Mouse (Mus musculus): ENCODE measurements around the gene Mast4.

The Mast4 gene

GRCm38 (mm10) chr13:102842237-102842636 is 492.1 kb downstream of the Mast4 start:
- in situ Hi-C loops (cut with MboI, MseI) = no loop called here

- in situ Hi-C loops (cut with MboI, MseI) = no loop called here
Observed at GRCm38 (mm10) chr13:102839741-102840482, 494.4 kb downstream of the Mast4 start.

DNA sequence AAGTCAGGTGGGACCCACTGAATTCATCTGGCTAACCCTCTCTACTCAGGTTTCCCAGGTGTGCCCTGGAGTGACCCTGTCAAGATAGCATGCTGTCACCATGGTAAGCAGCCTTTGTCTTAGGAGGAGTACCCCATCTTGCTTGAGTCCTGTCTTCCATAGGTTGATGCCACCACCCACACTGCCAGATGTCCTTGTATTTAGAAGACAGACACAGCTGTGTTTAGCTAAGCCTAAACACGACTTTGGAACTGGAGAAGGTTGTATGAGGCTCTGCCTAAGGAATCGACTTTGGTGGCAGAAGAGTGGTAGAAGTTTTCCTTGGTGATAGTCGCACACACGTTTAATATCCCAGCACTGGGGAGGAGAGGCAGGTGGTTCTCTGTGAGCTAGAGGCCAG is 496.9 kb downstream of the Mast4 start:
- in situ Hi-C loops (cut with MboI, MseI) = no loop called here

GRCm38 (mm10) chr13:102835336-102835735 is 499.0 kb downstream of the Mast4 start:
- in situ Hi-C loops (cut with MboI, MseI) = no loop called here

DNA sequence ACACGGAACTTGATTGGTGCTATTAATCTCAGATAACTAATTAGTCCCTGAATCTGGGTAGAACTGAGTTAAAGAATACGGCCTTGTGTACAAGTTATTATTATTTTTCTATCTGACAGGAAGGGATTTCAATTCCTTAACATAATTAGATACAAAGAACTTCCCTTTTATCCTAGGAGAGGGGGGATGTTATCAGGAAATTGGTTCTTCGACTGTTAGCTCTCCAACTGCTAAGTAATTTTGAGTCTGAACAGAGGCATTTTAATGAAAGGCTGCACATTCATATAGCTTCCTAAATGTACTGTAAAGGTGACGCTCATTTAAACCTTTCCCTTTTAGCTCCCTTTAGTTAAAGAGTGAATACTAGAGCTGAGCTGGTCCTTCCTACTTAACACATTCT is 516.0 kb downstream of the Mast4 start:
- in situ Hi-C loops (cut with MboI, MseI) = loop anchor here in 1 of 2 experiments (5.0 to 25.0 kb wide), 2 partner anchors 59 to 819 kb away; no protein-coding TSS in a partner anchor

- in situ Hi-C loops (cut with MboI, MseI) = loop anchor here in 1 of 2 experiments (5.0 to 25.0 kb wide), 2 partner anchors 61 to 821 kb away; no protein-coding TSS in a partner anchor
Observed at GRCm38 (mm10) chr13:102816689-102817088, 517.6 kb downstream of the Mast4 start.

- in situ Hi-C loops (cut with MboI, MseI) = loop anchor here in 1 of 2 experiments (5.0 to 25.0 kb wide), 2 partner anchors 62 to 822 kb away; no protein-coding TSS in a partner anchor
Observed at GRCm38 (mm10) chr13:102815158-102815557, 519.1 kb downstream of the Mast4 start.

DNA sequence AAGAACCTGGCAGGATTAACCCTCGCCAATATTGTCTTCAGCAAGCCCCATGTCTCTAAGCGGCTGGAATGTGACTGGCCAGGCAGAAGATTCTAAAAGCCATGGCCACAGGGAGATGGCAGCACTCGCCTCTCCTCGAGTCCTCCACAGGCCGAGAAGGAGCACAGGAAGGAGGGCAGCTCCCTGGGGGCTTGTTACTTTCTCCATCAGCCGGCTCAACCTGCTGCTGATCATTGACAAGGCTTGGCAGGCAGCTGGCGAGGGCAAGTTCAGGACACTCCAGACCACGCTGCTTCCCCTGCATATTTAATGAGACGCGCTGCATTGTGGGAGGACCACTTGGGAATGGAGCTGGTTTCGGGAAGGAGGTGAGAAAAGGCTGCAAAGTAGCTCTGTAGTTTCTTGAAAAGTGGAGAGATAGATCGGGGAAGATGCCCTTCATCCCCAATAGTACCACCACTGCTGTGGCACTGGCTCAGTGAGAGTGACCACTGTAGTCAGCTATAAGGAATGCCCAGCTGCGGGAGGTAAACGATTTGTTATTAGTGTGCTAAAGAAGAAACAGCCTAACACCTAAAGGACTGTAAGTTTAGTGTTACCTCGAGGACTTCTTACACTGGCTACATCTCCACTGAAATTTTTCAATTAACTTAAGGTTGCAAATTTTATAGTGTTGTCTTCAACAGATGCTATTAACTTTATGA is 523.0 kb downstream of the Mast4 start:
- in situ Hi-C loops (cut with MboI, MseI) = loop anchor here in 1 of 2 experiments (25.0 kb wide), 1 partner anchor 826 kb away; no protein-coding TSS in a partner anchor

DNA sequence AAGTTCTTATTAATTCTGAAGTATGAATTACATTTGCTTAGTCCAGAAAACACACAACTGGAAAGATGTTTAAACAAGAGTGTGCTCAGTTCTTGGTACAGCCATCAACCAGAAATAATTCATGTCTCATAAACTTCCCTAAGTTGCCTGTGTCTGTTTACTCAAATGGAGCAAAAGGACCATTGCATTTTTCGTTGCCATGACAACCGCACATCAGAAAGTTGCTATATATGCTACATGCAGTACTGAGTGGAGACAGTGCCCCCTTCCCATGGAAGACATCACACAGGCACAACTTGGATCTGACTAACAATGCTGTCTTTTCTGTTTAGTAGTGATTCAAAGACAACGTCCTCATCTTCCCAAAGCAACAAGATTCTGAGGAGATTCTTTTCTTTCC is 527.6 kb downstream of the Mast4 start:
- in situ Hi-C loops (cut with MboI, MseI) = loop anchor here in 1 of 2 experiments (25.0 kb wide), 1 partner anchor 831 kb away; no protein-coding TSS in a partner anchor

DNA sequence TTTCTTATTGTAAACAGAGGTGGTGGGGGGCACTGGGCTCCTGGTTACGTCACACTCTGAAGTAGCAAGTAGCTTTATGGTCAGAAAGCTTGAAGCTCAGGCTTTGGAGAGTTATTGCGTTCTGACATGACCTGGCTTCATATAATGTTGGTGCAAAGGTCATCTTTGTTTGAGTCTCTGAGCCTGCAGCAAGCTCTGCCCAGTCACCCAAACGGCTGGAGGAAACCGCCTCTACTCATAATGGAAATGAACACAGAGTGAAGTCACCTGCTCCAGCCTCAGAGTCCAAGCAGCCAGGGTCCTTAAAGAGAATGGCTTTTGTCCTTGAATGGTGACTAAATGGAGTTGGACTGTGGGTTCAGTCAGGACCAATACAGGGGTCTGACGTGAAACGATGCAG is 529.1 kb downstream of the Mast4 start:
- in situ Hi-C loops (cut with MboI, MseI) = loop anchor here in 1 of 2 experiments (25.0 kb wide), 1 partner anchor 832 kb away; no protein-coding TSS in a partner anchor

GRCm38 (mm10) chr13:102803206-102803605 is 531.1 kb downstream of the Mast4 start:
- in situ Hi-C loops (cut with MboI, MseI) = loop anchor here in 1 of 2 experiments (25.0 kb wide), 1 partner anchor 834 kb away; no protein-coding TSS in a partner anchor

- in situ Hi-C loops (cut with MboI, MseI) = loop anchor here in 1 of 2 experiments (25.0 kb wide), 1 partner anchor 870 kb away; no protein-coding TSS in a partner anchor
Observed at GRCm38 (mm10) chr13:102792157-102792556, 542.1 kb downstream of the Mast4 start.

DNA sequence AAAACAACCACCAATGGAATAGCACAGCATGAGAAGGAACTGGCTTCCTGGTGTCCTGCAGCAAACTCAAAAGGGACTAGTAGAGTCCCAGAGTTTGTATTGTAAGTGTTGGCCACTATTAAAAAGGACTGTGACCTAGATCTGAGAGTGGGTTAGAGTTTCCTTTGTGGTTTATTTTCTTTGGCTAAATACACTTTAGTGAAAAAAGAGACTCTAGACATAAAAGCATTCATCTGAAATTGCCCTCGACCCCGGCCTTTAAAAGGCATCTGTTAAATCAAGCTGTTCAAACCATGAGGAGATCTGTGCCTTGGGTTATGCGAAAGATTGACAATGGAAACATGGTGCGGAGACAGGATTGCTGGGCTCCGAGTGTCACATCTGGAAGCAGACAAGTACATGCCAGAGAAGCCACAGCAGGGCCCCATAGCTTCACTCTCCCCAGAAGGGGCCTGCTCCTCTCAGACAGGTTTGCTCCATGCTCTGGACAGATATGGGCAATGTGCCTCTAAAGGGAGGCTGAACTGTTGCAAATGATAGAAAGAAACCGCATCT is 543.6 kb downstream of the Mast4 start:
- in situ Hi-C loops (cut with MboI, MseI) = loop anchor here in 1 of 2 experiments (25.0 kb wide), 1 partner anchor 872 kb away; no protein-coding TSS in a partner anchor

DNA sequence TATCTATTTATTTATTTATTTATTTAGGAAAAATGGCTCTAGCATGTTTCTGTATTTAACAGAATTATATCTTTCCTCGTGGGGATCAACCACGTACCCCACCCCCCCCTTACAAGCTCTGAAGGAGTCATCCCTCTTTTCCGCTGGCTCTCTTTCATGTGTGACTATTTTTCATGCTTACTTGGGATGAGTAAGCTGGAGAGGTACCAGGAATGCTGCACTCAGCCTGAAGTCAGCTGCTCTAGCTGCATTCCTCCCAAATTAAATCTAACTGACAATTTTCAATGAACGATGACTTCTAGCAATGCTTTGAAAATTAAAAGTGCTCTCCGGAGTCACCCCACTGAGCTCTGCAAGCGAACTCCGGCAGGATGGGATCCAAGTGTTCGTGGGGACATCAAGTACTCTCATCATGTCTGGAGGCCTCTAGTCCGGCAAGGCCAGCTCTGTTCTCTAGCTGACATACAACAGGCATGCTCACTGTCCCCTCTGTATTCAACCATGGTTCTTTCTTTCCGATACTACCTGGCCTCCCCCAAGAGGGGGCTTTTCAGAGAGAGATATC is 547.5 kb downstream of the Mast4 start:
- in situ Hi-C loops (cut with MboI, MseI) = loop anchor here in 1 of 2 experiments (25.0 kb wide), 1 partner anchor 876 kb away; no protein-coding TSS in a partner anchor

DNA sequence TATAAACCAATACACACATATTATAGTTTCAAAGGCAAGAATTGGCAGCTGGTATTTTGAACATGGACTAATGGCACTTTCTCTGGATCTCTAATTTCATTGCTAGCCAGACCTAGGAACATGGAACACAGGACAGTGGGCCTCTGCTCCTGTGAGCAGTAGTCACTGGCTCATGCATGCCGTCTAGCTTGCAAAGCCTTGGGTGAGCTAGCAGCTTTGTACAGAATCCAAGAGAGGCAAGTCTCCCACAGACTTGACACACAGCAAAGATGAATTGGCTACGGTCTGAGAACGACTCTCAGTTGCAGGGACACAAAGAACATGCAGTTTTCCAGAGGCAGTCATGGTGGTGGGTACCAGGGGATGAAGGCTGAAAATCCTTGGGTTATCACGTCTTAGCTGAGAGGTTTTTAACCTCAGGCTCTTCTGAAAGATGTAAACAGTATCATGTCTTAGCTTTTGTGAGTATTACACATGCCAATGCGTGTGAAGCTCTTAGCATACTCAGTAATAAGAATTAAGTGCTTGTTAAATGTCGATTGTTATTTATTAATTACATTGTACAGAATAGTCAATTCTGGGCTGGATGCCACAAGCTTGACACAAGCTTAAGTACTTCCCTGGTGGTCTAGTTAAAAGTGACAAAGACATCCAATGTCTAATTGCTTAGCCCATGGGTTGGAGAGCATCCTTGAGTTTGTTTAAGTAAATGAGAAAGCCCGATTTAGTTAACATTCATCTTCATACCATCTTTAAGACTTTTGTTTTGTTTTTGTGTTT is 550.6 kb downstream of the Mast4 start:
- in situ Hi-C loops (cut with MboI, MseI) = loop anchor here in 1 of 2 experiments (25.0 kb wide), 1 partner anchor 879 kb away; no protein-coding TSS in a partner anchor

- in situ Hi-C loops (cut with MboI, MseI) = loop anchor here in 1 of 2 experiments (25.0 kb wide), 1 partner anchor 883 kb away; no protein-coding TSS in a partner anchor
Observed at GRCm38 (mm10) chr13:102779275-102779674, 555.0 kb downstream of the Mast4 start.

DNA sequence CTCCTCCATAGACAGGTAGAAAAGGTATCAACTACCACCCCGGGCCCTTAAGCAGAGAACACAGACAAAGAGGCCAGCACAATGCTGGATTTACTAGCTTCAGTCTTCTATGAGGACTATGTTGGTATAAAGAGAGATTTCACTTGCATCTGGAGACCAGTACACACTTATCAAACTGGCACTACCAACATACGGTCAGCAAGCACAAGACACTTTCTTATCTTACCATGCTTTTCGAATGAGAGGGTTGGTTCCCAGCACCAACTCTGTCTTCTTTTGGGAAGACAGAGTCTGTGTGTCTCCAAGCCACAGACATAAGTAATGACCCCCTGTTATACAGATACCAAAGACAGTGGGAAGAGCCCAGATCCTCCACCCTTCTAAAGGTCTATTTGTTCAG is 555.4 kb downstream of the Mast4 start:
- in situ Hi-C loops (cut with MboI, MseI) = loop anchor here in 1 of 2 experiments (25.0 kb wide), 1 partner anchor 883 kb away; no protein-coding TSS in a partner anchor

DNA sequence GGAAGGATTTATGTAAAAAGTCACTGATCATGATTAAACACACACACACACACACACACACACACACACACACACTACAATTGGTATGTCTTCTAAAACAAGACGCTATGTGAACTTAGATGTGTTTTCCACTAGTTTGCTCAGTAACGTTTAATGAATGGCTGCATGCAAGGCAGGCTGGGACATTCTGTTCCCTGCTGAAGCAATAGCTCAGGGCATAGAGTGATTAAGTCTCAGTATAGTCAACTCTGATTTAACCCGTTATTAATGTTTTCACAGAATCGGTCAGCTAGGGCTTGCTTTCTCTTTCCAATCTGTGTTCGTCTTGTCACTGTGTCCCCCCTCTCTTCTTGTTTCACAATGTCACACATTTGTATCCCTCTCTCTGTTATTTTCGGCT is 558.8 kb downstream of the Mast4 start:
- in situ Hi-C loops (cut with MboI, MseI) = loop anchor here in 1 of 2 experiments (25.0 kb wide), 1 partner anchor 887 kb away; no protein-coding TSS in a partner anchor

DNA sequence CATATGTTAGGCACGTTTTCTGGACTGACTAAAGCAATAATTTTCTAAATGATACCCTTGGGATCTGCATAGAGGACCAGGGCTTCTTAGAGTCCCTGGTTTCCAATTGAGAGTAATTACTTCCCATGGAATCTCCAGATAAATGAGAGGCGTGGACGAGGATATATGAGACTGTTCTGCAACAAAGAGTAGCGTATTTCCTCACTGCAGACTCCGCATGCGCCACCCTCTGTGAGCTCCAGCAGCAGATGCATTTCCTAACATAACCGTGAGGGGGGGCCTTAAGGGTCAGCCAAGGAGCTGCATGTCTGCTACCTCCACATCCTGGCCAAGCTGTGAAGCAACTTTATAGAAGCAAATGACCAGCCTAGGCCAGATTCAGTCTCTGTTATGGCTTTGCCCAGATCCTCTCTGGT is 559.5 kb downstream of the Mast4 start:
- in situ Hi-C loops (cut with MboI, MseI) = loop anchor here in 1 of 2 experiments (25.0 kb wide), 1 partner anchor 888 kb away; no protein-coding TSS in a partner anchor

GRCm38 (mm10) chr13:102773169-102773568 is 561.1 kb downstream of the Mast4 start:
- in situ Hi-C loops (cut with MboI, MseI) = no loop called here

Measured in T-helper 17 cell (primary cell).